Mouse (Mus musculus) kidney, embryonic 14.5 days (tissue): ENCODE measurements around the gene Pirt. TPM values are rescaled to one million over a fixed set of nuclear protein-coding genes. Genes with fewer than 3 reads are reported as not detected.

Experiments
- ATAC-seq: fragments of 200-750 bp; cut with Nextera tagmentation; 2 replicates; pipeline ENCODE4 v1.8.0; 2017; ENCODE audit warnings: moderate number of reproducible peaks, mild to moderate bottlenecking, moderate TSS enrichment, moderate library complexity; ENCODE audit not compliant: low FRiP score, low TSS enrichment
- H3K27ac ChIP-seq: fragments of 300-500 bp; sonication (generic); 2 replicates; pipeline ENCODE4 v1.5.1; 2014; ENCODE audit warnings: low read depth, mild to moderate bottlenecking, low read length, moderate library complexity, mixed read lengths
- H3K27me3 ChIP-seq: fragments of 300-500 bp; sonication (generic); 2 replicates; pipeline ENCODE4 v1.6.1; 2014; ENCODE audit warnings: mild to moderate bottlenecking, low read length; ENCODE audit not compliant: control insufficient read depth, insufficient read depth
- H3K36me3 ChIP-seq: fragments of 300-500 bp; sonication (generic); 2 replicates; pipeline ENCODE4 v1.6.1; 2014; ENCODE audit warnings: low read length, mixed read lengths; ENCODE audit not compliant: control insufficient read depth, insufficient read depth
- H3K4me1 ChIP-seq: fragments of 300-500 bp; sonication (generic); 2 replicates; pipeline ENCODE4 v1.6.1; 2014; ENCODE audit warnings: low read length, mixed read lengths; ENCODE audit not compliant: control insufficient read depth, insufficient read depth
- H3K4me2 ChIP-seq: fragments of 300-500 bp; sonication (generic); replicated peaks from 2 replicates; pipeline ENCODE4 v1.6.1; 2014; ENCODE audit warnings: low read depth, mild to moderate bottlenecking, low read length
- H3K4me3 ChIP-seq: fragments of 300-500 bp; sonication (generic); 2 replicates; pipeline ENCODE4 v1.5.1; 2014; ENCODE audit warnings: mild to moderate bottlenecking, low read length
- H3K9ac ChIP-seq: fragments of 300-500 bp; sonication (generic); 2 replicates; pipeline ENCODE4 v1.6.1; 2014; ENCODE audit warnings: low read depth, mild to moderate bottlenecking, low read length, moderate library complexity
- H3K9me3 ChIP-seq: fragments of 300-500 bp; sonication (generic); 2 replicates; pipeline ENCODE4 v1.6.1; 2016; ENCODE audit warnings: low read length; ENCODE audit not compliant: control insufficient read depth
- WGBS: fragments of 180-500 bp; shearing (Covaris S2); extraction: QIAGEN DNeasy Blood & Tissue Kit; methylation state at CpG from one replicate; pipeline ENCODE4 v1.1.7; 2014; 5-methylcytosine and 5-hydroxymethylcytosine counted together
- polyA plus RNA-seq: library from polyadenylated mRNA; unstranded; fragments of >200 nt; fragmentation: Nextera tagmentation; extraction: Ambion mirVana; gene quantifications from 2 replicates; pipeline ENCODE4 v1.2.1, GENCODE M21; 2014

The Pirt gene
- polyA plus RNA-seq = 0.22 and 0.23 TPM in 2 replicates

DNA sequence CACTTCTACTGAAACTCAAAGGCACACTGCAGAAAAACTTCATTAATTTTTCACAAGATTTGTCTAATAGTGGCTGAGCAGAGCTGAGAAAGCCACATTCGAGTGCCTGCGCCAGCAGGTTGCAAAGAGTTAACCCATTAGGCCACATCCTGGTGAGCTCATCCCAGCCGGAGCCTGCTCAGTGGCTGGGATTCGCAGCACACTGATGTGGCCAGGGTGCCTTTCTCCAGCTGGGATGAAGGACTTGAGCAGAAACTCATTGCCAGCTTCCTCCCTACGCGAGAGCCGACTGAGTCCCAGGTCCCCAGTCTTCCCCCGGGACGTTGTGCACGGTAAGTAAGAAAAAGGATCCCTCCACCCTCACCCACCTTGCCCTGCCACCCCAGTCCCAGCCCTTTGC is at the start of gene Pirt:
Pirt (plus strand) TSS at position 171 of the 400 bp plus-strand sequence.
- no peak within 1 kb of the TSS for H3K27ac ChIP-seq
- H3K36me3 ChIP-seq = no peaks in the 10 kb centered on the region
- H3K9ac ChIP-seq = no peak within 1 kb of the TSS
- H3K4me2 ChIP-seq = no peak within 1 kb of the TSS
- H3K27me3 ChIP-seq = no peaks in the 10 kb centered on the region
- ATAC-seq = no peak
- H3K4me1 ChIP-seq = no peaks in the 10 kb centered on the region
- 52% methylated on average over 10 of the region's 10 CpGs for WGBS
- H3K9me3 ChIP-seq = no peaks in the 10 kb centered on the region
- H3K4me3 ChIP-seq = no peak within 1 kb of the TSS

DNA sequence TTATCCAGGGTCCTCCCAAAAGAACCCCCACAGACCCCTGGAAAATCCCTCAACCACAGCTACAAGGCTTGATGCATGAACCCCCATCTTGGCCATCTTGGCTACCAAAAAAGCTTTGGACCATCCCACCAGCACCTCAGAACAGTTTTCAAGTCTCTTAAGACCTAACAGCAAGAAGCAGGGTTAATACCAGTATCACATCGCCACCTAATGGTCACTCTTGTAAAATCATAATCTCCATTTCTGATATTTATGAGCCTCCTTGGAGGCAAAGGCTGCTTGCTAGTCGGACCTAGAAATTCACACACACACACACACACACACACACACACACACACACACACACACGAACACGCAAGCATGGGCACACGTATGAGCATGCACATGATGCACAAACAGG is 40.1 kb upstream of the Pirt start:
- H3K27ac ChIP-seq = no peak overlapping the region
- no peak overlapping the region for H3K4me2 ChIP-seq
- no peaks in the 10 kb centered on the region for H3K36me3 ChIP-seq
- H3K9ac ChIP-seq = no peak overlapping the region
- no peak overlapping the region for H3K4me3 ChIP-seq
- no peaks in the 10 kb centered on the region for H3K4me1 ChIP-seq
- 11% methylated on average over 5 of the region's 5 CpGs for WGBS
- H3K9me3 ChIP-seq = peaks cover 4% of the 10 kb centered on the region; the same call in 1 of the 2 replicates
- no peak for ATAC-seq
- no peaks in the 10 kb centered on the region for H3K27me3 ChIP-seq

- Histone ChIP-seq H3K4me2 (no peak overlapping the region), H3K4me1 (no peaks in the 10 kb centered on the region), H3K27ac (no peak overlapping the region), H3K9ac (no peak overlapping the region), H3K27me3 (no peaks in the 10 kb centered on the region), H3K9me3 (no peaks in the 10 kb centered on the region), H3K4me3 (no peak overlapping the region), H3K36me3 (no peaks in the 10 kb centered on the region)
- no peak for ATAC-seq
- WGBS = 70% methylated on average over 3 of the region's 3 CpGs
Observed at GRCm38 (mm10) chr11:66872773-66873470, 38.9 kb upstream of the Pirt start.

DNA sequence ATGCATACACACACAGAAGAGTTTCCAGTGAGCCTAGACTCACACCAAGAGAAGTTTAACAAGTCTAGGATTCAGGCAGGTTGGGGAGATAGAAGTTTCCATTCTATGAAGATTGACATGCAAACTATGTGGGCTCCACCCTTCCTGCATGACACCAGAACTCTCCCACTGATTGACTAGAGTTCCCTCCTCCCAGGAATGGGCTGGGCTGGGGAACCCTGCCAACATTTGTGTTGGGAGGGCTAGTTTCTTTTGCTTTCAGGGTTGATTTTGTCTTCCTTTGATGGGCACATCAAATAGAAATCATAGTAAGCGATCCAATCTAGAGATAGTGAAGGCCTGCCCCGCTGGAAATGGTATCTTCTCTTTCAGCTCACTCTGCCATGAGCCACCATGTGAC is 30.5 kb upstream of the Pirt start:
- no peaks in the 10 kb centered on the region for H3K9me3 ChIP-seq
- 81% methylated on average over 2 of the region's 2 CpGs for WGBS
- no peak overlapping the region for H3K4me2 ChIP-seq
- H3K27ac ChIP-seq = no peak overlapping the region
- ATAC-seq = no peak
- no peaks in the 10 kb centered on the region for H3K27me3 ChIP-seq
- H3K9ac ChIP-seq = no peak overlapping the region
- no peaks in the 10 kb centered on the region for H3K4me1 ChIP-seq
- H3K36me3 ChIP-seq = no peaks in the 10 kb centered on the region
- no peak overlapping the region for H3K4me3 ChIP-seq

GRCm38 (mm10) chr11:66882224-66883040 is 29.3 kb upstream of the Pirt start:
- H3K4me3 ChIP-seq = no peak overlapping the region
- H3K4me2 ChIP-seq = no peak overlapping the region
- ATAC-seq = no peak
- H3K36me3 ChIP-seq = no peaks in the 10 kb centered on the region
- H3K9me3 ChIP-seq = no peaks in the 10 kb centered on the region
- H3K9ac ChIP-seq = no peak overlapping the region
- H3K27me3 ChIP-seq = no peaks in the 10 kb centered on the region
- no peaks in the 10 kb centered on the region for H3K4me1 ChIP-seq
- WGBS = 82% methylated on average over 7 of the region's 7 CpGs
- H3K27ac ChIP-seq = no peak overlapping the region

- Histone ChIP-seq H3K9me3 (no peaks in the 10 kb centered on the region), H3K9ac (no peak overlapping the region), H3K27me3 (no peaks in the 10 kb centered on the region), H3K4me1 (no peaks in the 10 kb centered on the region), H3K27ac (no peak overlapping the region), H3K4me2 (no peak overlapping the region), H3K4me3 (no peak overlapping the region), H3K36me3 (no peaks in the 10 kb centered on the region)
- ATAC-seq = no peak
- WGBS = 79% methylated on average over 3 of the region's 3 CpGs
Observed at GRCm38 (mm10) chr11:66892536-66892935, 19.2 kb upstream of the Pirt start.

GRCm38 (mm10) chr11:66898747-66899146 is 13.0 kb upstream of the Pirt start:
- 90% methylated on average over 2 of the region's 2 CpGs for WGBS

DNA sequence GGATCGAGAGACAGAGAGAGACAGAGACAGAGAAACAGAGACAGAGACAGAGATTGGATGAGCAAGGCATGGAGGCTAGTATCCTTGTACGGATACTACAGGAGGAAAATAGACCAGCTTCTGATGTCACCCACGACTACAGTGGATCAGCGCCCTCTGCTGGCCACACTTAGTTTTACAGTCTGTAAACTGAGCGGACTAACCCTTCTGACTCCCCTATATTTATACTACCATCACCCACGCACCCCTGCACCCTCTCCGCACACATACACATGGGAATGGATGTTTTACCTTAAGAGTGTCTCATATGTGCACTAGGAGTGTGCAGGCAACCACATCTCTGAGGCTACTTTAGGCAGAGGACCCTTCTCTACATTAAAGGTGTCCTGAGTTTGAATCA is 12.4 kb upstream of the Pirt start:
- H3K9ac ChIP-seq = no peak overlapping the region
- H3K36me3 ChIP-seq = no peaks in the 10 kb centered on the region
- H3K27ac ChIP-seq = no peak overlapping the region
- ATAC-seq = peak; percentile 46; the same call in 1 of the 2 replicates
- no peaks in the 10 kb centered on the region for H3K27me3 ChIP-seq
- H3K4me3 ChIP-seq = no peak overlapping the region
- WGBS = 7% methylated on average over 7 of the region's 7 CpGs
- no peaks in the 10 kb centered on the region for H3K9me3 ChIP-seq
- H3K4me1 ChIP-seq = no peaks in the 10 kb centered on the region
- no peak overlapping the region for H3K4me2 ChIP-seq

More at GRCm38 (mm10) chr11:66898747-66899146, 13.0 kb upstream of the Pirt start:
- Histone ChIP-seq H3K4me1 (no peaks in the 10 kb centered on the region), H3K36me3 (no peaks in the 10 kb centered on the region), H3K4me2 (no peak overlapping the region), H3K9ac (no peak overlapping the region), H3K4me3 (no peak overlapping the region), H3K9me3 (no peaks in the 10 kb centered on the region), H3K27ac (no peak overlapping the region), H3K27me3 (no peaks in the 10 kb centered on the region)
- ATAC-seq = no peak

- WGBS = 90% methylated on average over 7 of the region's 7 CpGs
Observed at GRCm38 (mm10) chr11:66902801-66903200, 9.0 kb upstream of the Pirt start.

More at GRCm38 (mm10) chr11:66902801-66903200, 9.0 kb upstream of the Pirt start:
- Histone ChIP-seq H3K9ac (no peak overlapping the region), H3K4me2 (no peak overlapping the region), H3K36me3 (no peaks in the 10 kb centered on the region), H3K27me3 (no peaks in the 10 kb centered on the region), H3K4me3 (no peak overlapping the region), H3K9me3 (no peaks in the 10 kb centered on the region), H3K27ac (no peak overlapping the region), H3K4me1 (no peaks in the 10 kb centered on the region)
- no peak for ATAC-seq
